Mouse (Mus musculus) urinary bladder, adult 18-20 months (tissue): ENCODE data around the gene Olfml3.
A peak's percentile ranks its signal among the peaks of the same experiment; 100 is the strongest.

Source experiments
- DNase-seq, 2 experiments: peaks; one replicate each; pipeline ENCODE4 v3.0.0; 2022; ENCODE audit warnings: low spot score in 2 of 2, mixed read lengths in 2 of 2

Gene Olfml3

GRCm38 (mm10) chr3:103737778-103738571 is at the start of gene Olfml3:
Olfml3 (minus strand) TSS chr3:103738001.
- DNase-seq = peak; percentile 69 to 70

- no peak for DNase-seq
Observed at GRCm38 (mm10) chr3:103787225-103787624, 49.4 kb upstream of the Olfml3 start.

- no peak for DNase-seq
Observed at GRCm38 (mm10) chr3:103782844-103783609, 45.2 kb upstream of the Olfml3 start.

- no peak for DNase-seq
Observed at GRCm38 (mm10) chr3:103780777-103781176, 43.0 kb upstream of the Olfml3 start.

GRCm38 (mm10) chr3:103780271-103780670 is 42.5 kb upstream of the Olfml3 start:
- DNase-seq = no peak

- DNase-seq = no peak
Observed at GRCm38 (mm10) chr3:103779183-103779582, 41.4 kb upstream of the Olfml3 start.

- no peak for DNase-seq
Observed at GRCm38 (mm10) chr3:103778660-103779059, 40.9 kb upstream of the Olfml3 start.

- DNase-seq = no peak
Observed at GRCm38 (mm10) chr3:103777940-103778339, 40.1 kb upstream of the Olfml3 start.

- DNase-seq = no peak
Observed at GRCm38 (mm10) chr3:103774009-103774408, 36.2 kb upstream of the Olfml3 start.

- DNase-seq = no peak
Observed at GRCm38 (mm10) chr3:103773508-103773907, 35.7 kb upstream of the Olfml3 start.

GRCm38 (mm10) chr3:103772846-103773245 is 35.0 kb upstream of the Olfml3 start:
- DNase-seq = no peak

- peak in 1 of 2 experiments; percentile 59 for DNase-seq
Observed at GRCm38 (mm10) chr3:103771531-103772130, 33.8 kb upstream of the Olfml3 start.

- no peak for DNase-seq
Observed at GRCm38 (mm10) chr3:103766789-103767188, 29.0 kb upstream of the Olfml3 start.

GRCm38 (mm10) chr3:103759261-103759970 is 21.6 kb upstream of the Olfml3 start:
- DNase-seq = no peak

- DNase-seq = no peak
Observed at GRCm38 (mm10) chr3:103758456-103758855, 20.7 kb upstream of the Olfml3 start.

- no peak for DNase-seq
Observed at GRCm38 (mm10) chr3:103756920-103757319, 19.1 kb upstream of the Olfml3 start.

GRCm38 (mm10) chr3:103755351-103755750 is 17.6 kb upstream of the Olfml3 start:
- DNase-seq = no peak

GRCm38 (mm10) chr3:103751558-103751957 is 13.8 kb upstream of the Olfml3 start:
- DNase-seq = no peak

GRCm38 (mm10) chr3:103746711-103747110 is 8.9 kb upstream of the Olfml3 start:
- no peak for DNase-seq

GRCm38 (mm10) chr3:103745001-103745770 is 7.4 kb upstream of the Olfml3 start:
- no peak for DNase-seq

- no peak for DNase-seq
Observed at GRCm38 (mm10) chr3:103743208-103743607, 5.4 kb upstream of the Olfml3 start.
